Mouse (Mus musculus) macrophage (primary cell): ENCODE measurements around the gene Gm853. TPM values are rescaled to one million over a fixed set of nuclear protein-coding genes. Genes with fewer than 3 reads are reported as not detected.
"Not testable (repeated sequence)": the region's sequence is repeated elsewhere in the genome, so short reads cannot be mapped to it uniquely, and the experiment has no call there.

Experiments
- H3K27ac ChIP-seq: fragments of 350-480 bp; formaldehyde crosslinking; 2 replicates; pipeline ENCODE4 v1.9.0; 2021
- H3K36me3 ChIP-seq: fragments of 350-480 bp; formaldehyde crosslinking; 2 replicates; pipeline ENCODE4 v1.9.0; 2021; ENCODE audit errors: inconsistent target
- H3K4me3 ChIP-seq: fragments of 350-480 bp; formaldehyde crosslinking; 2 replicates; pipeline ENCODE4 v1.9.0; 2021; ENCODE audit errors: inconsistent target
- H3K79me2 ChIP-seq: fragments of 350-480 bp; formaldehyde crosslinking; 2 replicates; pipeline ENCODE4 v1.9.0; 2021; ENCODE audit errors: inconsistent target
- WGBS: methylation state at CpG from one replicate; pipeline ENCODE4 v1.1.7; 2026; ENCODE audit warnings: inconsistent platforms; ENCODE audit not compliant: missing documents; 5-methylcytosine and 5-hydroxymethylcytosine counted together
- polyA plus RNA-seq: library from polyadenylated mRNA; stranded (reverse); fragments of 250-400 nt; gene quantifications from 3 replicates; pipeline ENCODE4 v1.2.4, GENCODE M21; 2018; ENCODE audit warnings: inconsistent platforms

Gm853 gene
- polyA plus RNA-seq, 1 experiment from 2014 or later: not detected

DNA sequence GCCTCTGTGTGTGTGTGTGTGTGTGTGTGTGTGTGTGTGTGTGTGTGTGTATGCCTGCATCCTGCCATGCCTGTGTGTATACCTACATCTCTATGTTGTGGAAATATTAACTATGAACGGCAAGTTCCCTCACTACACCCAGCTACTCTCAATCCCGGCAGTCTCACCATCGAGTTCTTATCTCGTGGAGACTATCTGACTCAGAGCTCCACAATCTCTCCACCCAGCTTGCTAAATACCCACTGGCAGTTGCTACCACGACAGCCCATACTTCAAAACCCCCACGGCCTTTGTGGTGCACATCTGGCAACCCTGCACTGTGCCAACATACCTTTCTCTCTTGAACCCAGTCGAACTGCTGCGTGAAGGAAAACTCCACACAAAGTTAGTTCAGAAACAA is 22.5 kb upstream of the Gm853 start:
- no peak overlapping the region for H3K27ac ChIP-seq
- no peak overlapping the region for H3K4me3 ChIP-seq
- H3K36me3 ChIP-seq: no peaks in the 10 kb centered on the region
- 51% methylated on average over 8 of the region's 8 CpGs for WGBS
- H3K79me2 ChIP-seq: no peaks in the 10 kb centered on the region

DNA sequence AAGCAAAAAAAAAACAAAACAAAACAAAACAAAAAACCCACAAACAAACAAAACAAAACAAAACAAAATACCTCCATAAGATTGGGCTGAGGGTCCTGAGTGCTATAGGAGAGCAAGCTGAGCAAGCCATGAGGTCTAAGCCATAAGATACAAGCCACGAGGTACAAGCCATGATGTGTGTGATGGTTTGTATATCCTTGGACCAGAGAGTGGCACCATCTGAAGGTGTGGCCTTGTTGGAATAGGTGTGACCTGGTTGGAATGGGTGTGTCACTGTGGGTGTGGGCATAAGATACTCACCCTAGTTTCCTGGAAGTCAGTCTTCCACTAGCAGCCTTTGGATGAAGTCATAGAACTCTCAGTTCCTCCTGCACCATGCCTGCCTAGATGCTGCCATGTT is 21.4 kb upstream of the Gm853 start:
- not testable (repeated sequence) for H3K36me3 ChIP-seq, H3K4me3 ChIP-seq, H3K79me2 ChIP-seq, H3K27ac ChIP-seq
- 75% methylated on average over 1 of the region's 1 CpGs for WGBS

DNA sequence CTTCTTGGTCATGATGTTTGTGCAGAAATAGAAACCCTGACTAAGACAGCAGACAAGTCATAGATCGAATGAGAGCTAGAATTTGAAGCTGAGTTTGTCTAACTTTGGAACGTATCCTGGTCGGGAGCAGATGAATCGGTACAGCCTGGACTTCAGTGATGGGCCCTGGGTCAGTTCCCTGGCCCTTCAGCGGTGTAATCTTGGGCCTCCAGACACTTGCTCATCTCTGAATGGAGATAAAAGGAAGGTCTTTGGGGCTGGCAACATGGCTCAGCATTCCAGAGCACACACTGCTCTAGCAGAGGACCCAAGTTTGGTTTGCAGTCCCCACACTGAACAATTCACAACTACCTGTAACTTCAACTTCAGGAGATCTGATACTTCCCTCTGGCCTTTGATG is 20.8 kb upstream of the Gm853 start:
- Histone ChIP-seq H3K27ac (no peak overlapping the region), H3K36me3 (no peaks in the 10 kb centered on the region), H3K4me3 (no peak overlapping the region), H3K79me2 (no peaks in the 10 kb centered on the region)
- 89% methylated on average over 5 of the region's 5 CpGs for WGBS

DNA sequence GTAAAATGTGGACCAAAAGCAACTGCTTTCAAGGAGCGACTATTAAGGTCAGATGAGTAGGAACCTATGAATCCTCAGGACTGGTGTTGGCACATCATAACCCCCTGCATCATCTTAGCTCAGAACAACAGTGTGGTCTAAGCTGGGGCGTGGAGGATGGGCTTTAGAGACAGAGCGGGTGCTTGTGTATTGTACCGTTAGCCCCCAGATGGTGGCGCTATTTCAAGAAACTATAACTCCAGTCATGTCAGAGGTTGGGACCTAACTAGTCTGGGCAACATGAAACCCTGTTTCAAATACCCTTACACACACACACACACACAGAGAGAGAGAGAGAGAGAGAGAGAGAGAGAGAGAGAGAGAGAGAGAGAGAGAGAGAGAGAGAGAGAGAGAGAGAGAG is 18.5 kb upstream of the Gm853 start:
- Histone ChIP-seq H3K4me3 (no peak overlapping the region), H3K36me3 (no peaks in the 10 kb centered on the region), H3K27ac (no peak overlapping the region), H3K79me2 (no peaks in the 10 kb centered on the region)
- WGBS: 48% methylated on average over 5 of the region's 5 CpGs

DNA sequence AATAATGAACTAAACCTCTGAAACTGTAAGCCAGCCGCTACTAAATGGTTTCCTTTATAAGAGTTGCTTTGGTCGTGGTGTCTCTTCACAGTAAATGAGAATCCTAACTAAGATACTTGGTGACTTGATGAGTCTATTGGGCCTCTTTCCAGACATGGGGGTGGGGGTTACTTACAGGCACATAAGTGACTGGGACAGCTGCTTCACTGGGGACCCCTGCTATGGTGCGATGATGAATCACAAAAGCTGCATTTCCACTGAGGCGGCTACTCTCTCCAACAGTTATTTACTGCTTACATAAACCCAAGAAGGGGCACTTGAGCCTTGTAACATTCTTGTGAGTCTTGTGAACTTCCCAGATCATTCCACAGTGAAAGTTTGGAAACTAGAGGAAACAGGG is 15.4 kb upstream of the Gm853 start:
- Histone ChIP-seq H3K36me3 (no peaks in the 10 kb centered on the region), H3K27ac (no peak overlapping the region), H3K4me3 (no peak overlapping the region), H3K79me2 (no peaks in the 10 kb centered on the region)
- WGBS: 92% methylated on average over 4 of the region's 4 CpGs

DNA sequence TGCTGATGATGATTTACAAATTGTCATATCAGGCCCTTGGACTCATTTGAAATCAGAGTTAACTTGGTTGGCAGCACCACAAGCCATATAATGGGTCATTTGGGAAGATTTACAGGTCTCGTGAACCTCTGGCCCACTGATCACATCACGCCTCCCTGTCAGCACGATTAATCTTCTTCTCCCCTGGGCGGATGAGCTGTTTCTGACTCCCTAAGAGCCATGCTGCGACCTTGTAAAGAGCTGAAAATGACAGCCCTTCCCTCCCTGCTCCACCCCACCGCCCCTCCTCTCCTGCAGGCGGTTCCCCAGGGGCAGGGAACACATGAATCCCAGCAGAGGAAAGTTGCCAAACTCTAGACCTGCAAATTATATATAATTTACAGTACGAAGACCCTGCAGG is 14.2 kb upstream of the Gm853 start:
- H3K36me3 ChIP-seq: no peaks in the 10 kb centered on the region
- H3K79me2 ChIP-seq: no peaks in the 10 kb centered on the region
- H3K4me3 ChIP-seq: no peak overlapping the region
- H3K27ac ChIP-seq: no peak overlapping the region
- 73% methylated on average over 8 of the region's 8 CpGs for WGBS

DNA sequence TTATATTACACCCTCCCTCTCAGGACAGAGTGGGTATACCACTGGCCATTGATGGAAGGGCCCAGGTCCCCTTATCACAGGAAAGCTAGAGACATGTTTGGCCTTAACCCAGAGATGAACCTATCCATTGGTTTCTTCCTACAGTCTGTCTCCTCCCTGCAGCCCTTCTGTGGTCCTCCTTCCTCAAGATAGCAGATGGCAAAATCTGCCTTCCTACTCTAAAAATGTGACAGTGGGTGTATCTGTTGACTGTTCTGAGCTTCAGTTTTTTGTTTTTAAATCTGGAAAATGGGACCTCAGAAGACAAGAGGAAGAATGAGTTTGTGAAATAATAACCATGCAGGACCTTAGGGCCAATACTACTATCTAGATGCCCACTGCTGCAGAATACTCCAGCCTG is 1.9 kb upstream of the Gm853 start:
- no peak overlapping the region for H3K27ac ChIP-seq
- H3K4me3 ChIP-seq: no peak overlapping the region
- no peaks in the 10 kb centered on the region for H3K36me3 ChIP-seq
- no peaks in the 10 kb centered on the region for H3K79me2 ChIP-seq

DNA sequence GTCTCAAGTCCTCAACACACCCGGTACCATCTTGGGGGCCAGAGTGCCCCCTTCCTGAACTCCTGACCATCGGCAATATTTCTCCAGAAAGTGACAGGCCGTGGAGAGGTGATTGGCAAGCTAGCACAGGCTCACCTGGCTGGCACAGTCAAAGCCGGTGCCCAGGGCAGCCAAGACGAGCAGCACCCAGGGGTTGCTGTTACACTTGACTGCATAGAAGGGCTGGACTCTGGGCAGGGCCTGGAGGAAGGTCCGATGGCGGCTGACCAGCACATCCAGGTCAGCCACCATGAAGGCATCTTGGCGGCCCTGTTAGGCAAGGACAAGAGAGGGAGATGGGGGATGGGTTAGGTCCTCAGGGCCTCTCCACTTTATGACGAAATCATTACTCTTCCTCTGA is 2.0 kb downstream of the Gm853 start:
- WGBS: 82% methylated on average over 9 of the region's 9 CpGs
- H3K4me3 ChIP-seq: no peak overlapping the region
- H3K27ac ChIP-seq: no peak overlapping the region
- H3K36me3 ChIP-seq: no peaks in the 10 kb centered on the region
- no peaks in the 10 kb centered on the region for H3K79me2 ChIP-seq

DNA sequence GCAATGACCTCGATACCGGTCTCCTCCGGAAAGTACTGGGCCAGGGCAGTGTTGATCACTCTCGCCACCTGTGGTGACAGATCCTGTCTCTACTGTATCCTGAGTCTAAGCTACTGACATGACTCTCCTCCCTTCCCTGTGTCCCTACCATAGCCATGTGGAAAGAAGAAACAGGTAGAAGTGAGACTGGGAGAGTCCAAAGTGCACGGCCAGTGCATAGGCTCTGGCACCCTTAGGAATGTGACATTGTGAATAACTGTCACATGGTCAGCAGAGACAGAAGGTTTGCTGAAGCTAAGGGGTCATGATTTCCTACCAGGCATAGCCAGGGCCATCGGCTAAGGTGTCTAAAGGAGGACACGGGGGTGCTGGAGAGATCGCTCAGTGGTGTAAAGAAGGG is 6.8 kb downstream of the Gm853 start:
- WGBS: 93% methylated on average over 8 of the region's 8 CpGs
- Histone ChIP-seq H3K79me2 (no peaks in the 10 kb centered on the region), H3K36me3 (no peaks in the 10 kb centered on the region), H3K4me3 (no peak overlapping the region), H3K27ac (no peak overlapping the region)

DNA sequence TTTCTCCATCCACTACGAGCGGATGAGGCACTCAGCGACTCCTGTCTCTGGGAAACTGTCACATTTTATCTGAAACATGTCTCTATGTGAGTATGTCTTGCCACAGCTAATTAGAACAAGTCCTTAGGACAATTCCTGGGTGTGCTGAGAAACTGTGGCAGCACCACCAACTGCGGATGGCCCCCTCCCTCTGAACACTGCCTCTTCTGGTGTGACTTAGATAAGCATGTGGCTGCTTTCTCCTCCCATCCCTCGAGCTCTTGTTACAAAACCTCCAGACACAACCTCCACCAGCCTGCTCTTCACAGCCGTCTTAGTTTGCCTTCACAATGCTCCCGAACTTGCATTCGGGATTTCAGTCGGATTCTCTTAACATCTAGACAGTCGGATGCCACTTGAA is 8.3 kb downstream of the Gm853 start:
- Histone ChIP-seq H3K79me2 (no peaks in the 10 kb centered on the region), H3K36me3 (no peaks in the 10 kb centered on the region), H3K27ac (no peak overlapping the region), H3K4me3 (no peak overlapping the region)
- 84% methylated on average over 10 of the region's 10 CpGs for WGBS

DNA sequence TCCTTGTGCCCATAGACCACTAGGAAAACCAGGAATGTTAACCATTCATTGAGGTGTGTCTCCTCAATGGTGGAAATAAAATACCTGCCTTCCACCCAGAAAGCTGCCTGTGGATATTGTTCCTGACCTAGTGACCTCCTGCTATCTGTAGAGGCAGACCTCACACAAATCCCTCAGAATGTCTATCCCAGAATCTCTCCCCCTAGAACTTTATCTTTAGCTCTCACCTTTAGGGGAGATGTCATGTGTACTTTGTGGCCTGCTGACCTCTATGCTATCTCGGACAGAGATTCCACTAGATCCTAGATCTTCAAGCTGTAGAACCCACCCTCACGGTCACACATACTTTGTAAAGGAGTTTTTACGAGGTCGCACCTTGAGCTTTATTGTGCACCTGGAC is 9.0 kb downstream of the Gm853 start:
- Histone ChIP-seq H3K36me3 (no peaks in the 10 kb centered on the region), H3K4me3 (no peak overlapping the region), H3K79me2 (no peaks in the 10 kb centered on the region), H3K27ac (no peak overlapping the region)
- WGBS: 94% methylated on average over 4 of the region's 4 CpGs

DNA sequence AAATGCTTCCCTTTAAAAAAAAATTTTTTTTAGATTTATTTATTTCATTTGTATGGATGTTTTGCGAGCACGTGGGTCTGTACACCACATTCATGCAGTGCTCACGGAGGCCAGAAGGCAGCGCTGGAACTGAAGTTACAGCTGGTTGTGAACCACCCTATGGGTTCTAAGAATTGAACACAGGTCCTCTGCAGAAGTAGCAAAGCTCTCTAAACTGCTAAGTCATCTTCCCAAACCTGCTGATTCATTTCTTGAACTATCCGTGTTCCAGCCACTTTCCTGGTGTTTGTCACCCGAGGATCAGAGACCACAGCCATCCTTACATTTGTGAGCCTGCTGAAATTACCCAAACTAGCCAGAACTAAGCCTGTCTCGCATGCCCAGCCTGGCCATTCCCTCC is 9.8 kb downstream of the Gm853 start:
- no peak overlapping the region for H3K27ac ChIP-seq

DNA sequence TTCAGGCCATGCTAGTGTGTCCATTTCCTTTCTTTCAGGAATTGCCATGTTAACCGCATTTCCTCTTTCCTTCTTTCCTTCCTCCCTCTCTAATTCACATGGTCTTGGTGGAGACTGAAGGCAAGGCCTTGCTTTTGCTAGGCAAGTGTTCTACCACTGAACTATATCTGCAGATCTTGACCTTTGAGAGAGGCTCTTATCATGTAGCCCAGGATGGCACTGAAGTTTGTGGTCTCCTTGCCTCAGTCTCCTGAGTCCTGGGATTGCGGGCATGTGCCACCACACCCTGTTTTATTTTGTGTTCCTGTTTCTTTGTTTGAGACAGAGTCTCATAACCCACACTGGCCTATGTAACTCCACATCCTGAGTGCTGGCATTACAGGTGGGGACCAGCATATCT is 10.3 kb downstream of the Gm853 start:
- H3K79me2 ChIP-seq: no peaks in the 10 kb centered on the region
- H3K4me3 ChIP-seq: no peak overlapping the region
- no peak overlapping the region for H3K27ac ChIP-seq
- 90% methylated on average over 2 of the region's 2 CpGs for WGBS
- no peaks in the 10 kb centered on the region for H3K36me3 ChIP-seq

More for the DNA sequence above, 9.8 kb downstream of the Gm853 start:
- Histone ChIP-seq H3K36me3 (no peaks in the 10 kb centered on the region), H3K79me2 (no peaks in the 10 kb centered on the region), H3K4me3 (no peak overlapping the region)
- WGBS: 61% methylated on average over 7 of the region's 7 CpGs

DNA sequence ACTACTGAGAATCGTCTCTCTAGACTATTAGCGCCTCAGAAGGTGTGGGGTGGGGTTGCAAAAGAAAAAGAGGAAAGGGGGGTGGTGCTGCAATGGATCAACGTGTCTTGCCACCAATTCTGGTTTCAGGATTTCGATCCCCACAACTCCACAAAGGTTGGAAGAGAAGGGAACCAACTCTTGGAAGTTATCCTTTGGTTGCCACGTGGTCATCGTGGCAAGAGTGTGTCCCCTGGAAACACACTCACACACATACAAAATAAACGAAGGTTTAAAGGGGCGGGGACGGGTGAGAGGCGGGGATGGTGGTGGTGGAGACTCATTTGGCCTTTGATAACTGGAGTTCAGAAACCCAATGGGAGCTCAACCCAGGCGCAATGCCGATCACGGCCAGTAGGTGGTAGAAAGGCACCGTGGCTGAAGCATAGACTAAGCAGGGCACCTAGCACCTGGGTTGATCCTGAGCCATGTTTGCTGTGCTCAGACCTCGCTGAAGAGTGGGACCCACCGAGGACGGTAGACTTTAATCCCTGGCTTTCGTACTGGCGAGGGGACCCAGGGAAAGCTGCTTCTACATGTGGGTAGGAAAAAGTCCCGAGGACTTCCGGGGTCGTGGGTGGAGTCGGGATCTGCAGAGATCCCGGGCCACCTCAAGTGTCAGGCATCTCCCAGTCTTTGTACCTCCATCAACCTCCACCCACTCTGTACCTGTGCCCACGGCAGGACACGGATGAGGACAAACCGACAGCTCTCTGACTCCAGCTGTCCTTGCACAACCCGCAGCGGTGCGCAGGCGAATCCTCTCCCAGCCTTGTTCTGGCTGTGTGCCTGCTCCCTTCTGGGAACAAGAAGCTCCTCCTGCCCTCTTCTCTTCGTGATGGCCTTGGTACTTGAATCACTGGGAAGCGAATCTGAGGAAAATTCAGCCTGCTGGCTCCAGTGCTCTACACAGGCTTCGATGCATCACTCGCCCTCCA is 23.2 kb downstream of the Gm853 start:
- H3K27ac ChIP-seq: no peak overlapping the region
- no peaks in the 10 kb centered on the region for H3K36me3 ChIP-seq
- H3K79me2 ChIP-seq: no peaks in the 10 kb centered on the region
- no peak overlapping the region for H3K4me3 ChIP-seq
- WGBS: 18% methylated on average over 35 of the region's 35 CpGs

DNA sequence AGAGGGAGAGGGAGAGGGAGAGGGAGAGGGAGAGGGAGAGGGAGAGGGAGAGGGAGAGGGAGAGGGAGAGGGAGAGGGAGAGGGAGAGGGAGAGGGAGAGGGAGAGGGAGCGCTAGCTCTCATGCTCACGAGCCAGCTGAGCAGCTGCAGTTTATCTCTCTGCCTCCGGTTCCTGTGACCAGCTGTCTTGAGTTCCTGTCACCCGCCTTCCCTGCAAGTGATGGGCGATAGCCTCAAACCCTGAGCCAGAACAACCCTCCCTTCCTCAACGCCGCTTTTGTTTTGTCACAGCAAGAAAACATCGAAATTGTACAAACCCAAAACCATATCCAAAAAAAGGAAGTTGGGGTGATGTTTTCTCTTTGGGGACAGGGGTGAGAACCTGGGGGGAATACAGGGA is 25.7 kb downstream of the Gm853 start:
- H3K36me3 ChIP-seq: no peaks in the 10 kb centered on the region
- H3K27ac ChIP-seq: no peak overlapping the region
- H3K79me2 ChIP-seq: no peaks in the 10 kb centered on the region
- WGBS: 19% methylated on average over 7 of the region's 8 CpGs
- H3K4me3 ChIP-seq: no peak overlapping the region

DNA sequence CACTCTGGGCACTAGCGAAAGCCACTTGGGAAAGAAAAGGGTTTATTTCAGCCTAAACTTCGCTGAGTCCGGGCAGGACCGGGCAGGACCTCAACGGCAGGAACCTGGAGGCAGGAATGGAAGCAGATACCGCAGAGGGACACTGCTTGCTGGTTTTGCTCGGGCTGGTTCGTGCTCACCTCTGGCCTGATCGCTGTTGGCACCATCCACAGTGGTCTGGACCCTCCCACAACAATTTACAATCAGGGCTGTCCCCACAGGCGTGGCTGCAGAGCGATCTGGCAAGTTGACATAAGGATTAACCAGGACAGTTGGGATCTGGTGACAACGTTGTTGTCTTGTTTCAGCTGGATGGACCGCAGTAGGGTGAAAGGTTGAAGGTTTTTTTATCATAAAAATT is 26.3 kb downstream of the Gm853 start:
- H3K79me2 ChIP-seq: no peaks in the 10 kb centered on the region
- no peaks in the 10 kb centered on the region for H3K36me3 ChIP-seq
- no peak overlapping the region for H3K4me3 ChIP-seq
- no peak overlapping the region for H3K27ac ChIP-seq
- WGBS: 85% methylated on average over 13 of the region's 13 CpGs
